Mouse (Mus musculus) liver, embryonic 15.5 days (tissue): ENCODE results near the gene Loxl3. TPM values are rescaled to one million over a fixed set of nuclear protein-coding genes. Genes with fewer than 3 reads are reported as not detected.
A peak's percentile ranks its signal among the peaks of the same experiment; 100 is the strongest.

Experiments
- ATAC-seq: fragments of 200-750 bp; cut with Nextera tagmentation; 2 replicates; pipeline ENCODE4 v1.8.0; 2017; ENCODE audit warnings: moderate number of reproducible peaks, mild to moderate bottlenecking, moderate library complexity; ENCODE audit not compliant: insufficient read depth
- H3K27ac ChIP-seq: fragments of 300-500 bp; sonication (generic); replicated peaks from 2 replicates; pipeline ENCODE4 v1.5.1; 2015; ENCODE audit warnings: mild to moderate bottlenecking, inconsistent platforms
- H3K27me3 ChIP-seq: fragments of 300-500 bp; sonication (generic); 2 replicates; pipeline ENCODE4 v1.6.1; 2015; ENCODE audit warnings: mild to moderate bottlenecking, inconsistent platforms
- H3K36me3 ChIP-seq: fragments of 300-500 bp; sonication (generic); replicated peaks from 2 replicates; pipeline ENCODE4 v1.6.1; 2015; ENCODE audit warnings: moderate library complexity, mild to moderate bottlenecking, inconsistent platforms
- H3K4me1 ChIP-seq: fragments of 300-500 bp; sonication (generic); replicated peaks from 2 replicates; pipeline ENCODE4 v1.6.1; 2015; ENCODE audit warnings: inconsistent platforms
- H3K4me2 ChIP-seq: fragments of 300-500 bp; sonication (generic); 2 replicates; pipeline ENCODE4 v1.6.1; 2015; ENCODE audit warnings: moderate library complexity, mild to moderate bottlenecking, inconsistent platforms
- H3K4me3 ChIP-seq: fragments of 300-500 bp; sonication (generic); replicated peaks from 2 replicates; pipeline ENCODE4 v1.5.1; 2015; ENCODE audit warnings: mild to moderate bottlenecking, inconsistent platforms
- H3K9ac ChIP-seq: fragments of 300-500 bp; sonication (generic); 2 replicates; pipeline ENCODE4 v1.6.1; 2015; ENCODE audit warnings: moderate library complexity, mild to moderate bottlenecking, inconsistent platforms
- H3K9me3 ChIP-seq: fragments of 300-500 bp; sonication (generic); replicated peaks from 2 replicates; pipeline ENCODE4 v1.6.1; 2016; ENCODE audit warnings: inconsistent platforms
- WGBS: fragments of 180-500 bp; shearing (Covaris S2); methylation state at CpG from one replicate; pipeline ENCODE4 v1.1.7; 2015; ENCODE audit warnings: mixed read lengths; ENCODE audit not compliant: insufficient replicate concordance; 5-methylcytosine and 5-hydroxymethylcytosine counted together
- polyA plus RNA-seq: library from polyadenylated mRNA; unstranded; fragments of >200 nt; fragmentation: Nextera tagmentation; extraction: Ambion mirVana; gene quantifications from 2 replicates; pipeline ENCODE4 v1.2.1, GENCODE M21; 2015

Gene Loxl3
- polyA plus RNA-seq, 1 experiment from 2014 or later = 2.1 TPM

DNA sequence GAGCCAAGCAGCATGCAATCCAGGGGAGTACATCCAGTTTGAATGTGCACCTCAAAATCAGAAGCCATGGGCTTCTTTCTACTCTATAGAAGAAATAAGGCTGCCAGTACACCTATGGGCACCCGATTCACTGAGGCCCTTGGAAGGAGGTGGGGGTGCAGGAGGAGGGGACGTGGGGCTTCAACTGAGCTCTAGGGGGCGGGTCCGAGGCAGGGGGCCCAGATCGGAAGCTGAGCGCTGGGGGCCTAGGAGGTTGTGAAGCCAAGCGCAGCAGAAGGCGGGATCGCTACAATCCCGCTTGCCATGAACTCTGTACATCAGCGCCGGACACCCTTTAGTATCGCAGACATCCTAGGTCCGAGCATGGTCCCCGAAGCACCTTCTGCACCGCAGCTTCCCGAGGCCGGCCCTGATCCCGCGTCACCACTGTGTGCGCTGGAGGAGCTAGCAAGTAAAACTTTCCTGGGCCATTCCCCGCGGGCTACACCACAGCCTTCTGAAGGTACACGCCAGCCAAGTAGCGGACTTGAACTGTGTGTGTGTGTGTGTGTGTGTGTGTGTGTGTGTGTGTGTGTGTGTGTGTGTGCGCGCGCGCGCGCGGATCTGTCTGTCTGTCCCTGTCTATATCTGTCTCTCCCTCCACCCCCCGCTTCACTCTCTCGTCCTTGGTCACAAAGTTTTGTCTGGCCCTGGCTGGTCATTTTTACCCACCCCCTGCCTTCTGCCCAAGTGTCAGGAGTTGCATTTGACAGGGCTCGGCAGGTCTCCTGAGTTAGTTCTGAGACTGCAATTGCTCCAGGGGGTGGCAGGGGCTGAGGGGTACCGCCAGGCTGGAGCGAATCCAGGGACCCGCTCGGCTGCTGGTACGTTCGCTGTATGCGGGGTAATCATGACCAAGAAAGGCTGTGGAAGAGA is 52.4 kb downstream of the Loxl3 start, which contains the start of gene Lbx2:
TSS of gene Lbx2 (plus strand) at position 247 of the 915 bp plus-strand sequence.
- Histone ChIP-seq H3K4me2 (peak within 1 kb of the TSS; percentile 44), H3K4me3 (0 out of 2 replicates have a peak within 1 kb of the TSS, but pooled peaks have one; percentile 17), H3K4me1 (peaks cover 12% of the 10 kb centered on the region; the same call in 1 of the 2 replicates), H3K9ac (no peak within 1 kb of the TSS), H3K9me3 (no peaks in the 10 kb centered on the region), H3K36me3 (peaks cover 6% of the 10 kb centered on the region; the same call in 1 of the 2 replicates), H3K27ac (no peak within 1 kb of the TSS), H3K27me3 (peaks cover 92% of the 10 kb centered on the region)
- WGBS = 4% methylated on average over 42 of the region's 42 CpGs
- ATAC-seq = no peak

- Histone ChIP-seq H3K4me1 (peaks cover 12% of the 10 kb centered on the region; the same call in 1 of the 2 replicates), H3K36me3 (no peaks in the 10 kb centered on the region), H3K4me2 (peak overlapping the region; percentile 44), H3K27ac (no peak overlapping the region), H3K9me3 (no peaks in the 10 kb centered on the region), H3K4me3 (peak overlapping the region; percentile 17; the same call in 1 of the 2 replicates), H3K27me3 (peaks cover 98% of the 10 kb centered on the region), H3K9ac (no peak overlapping the region)
- no peak for ATAC-seq
- WGBS = 4% methylated on average over 47 of the region's 47 CpGs
Observed at GRCm38 (mm10) chr6:83087205-83087925, 53.4 kb downstream of the Loxl3 start.

- peaks cover 12% of the 10 kb centered on the region; the same call in 1 of the 2 replicates for H3K4me1 ChIP-seq
- no peak for ATAC-seq
- H3K9ac ChIP-seq = no peak overlapping the region
- no peaks in the 10 kb centered on the region for H3K9me3 ChIP-seq
- WGBS = 16% methylated on average over 9 of the region's 9 CpGs
- H3K27me3 ChIP-seq = peaks cover 98% of the 10 kb centered on the region
- H3K36me3 ChIP-seq = no peaks in the 10 kb centered on the region
- H3K4me2 ChIP-seq = peak overlapping the region; percentile 44; the same call in 1 of the 2 replicates
- no peak overlapping the region for H3K27ac ChIP-seq
- H3K4me3 ChIP-seq = peak overlapping the region; percentile 17; the same call in 1 of the 2 replicates
Observed at GRCm38 (mm10) chr6:83087926-83088260, 53.9 kb downstream of the Loxl3 start.

- Histone ChIP-seq H3K4me3 (no peak overlapping the region), H3K9ac (no peak overlapping the region), H3K9me3 (no peaks in the 10 kb centered on the region), H3K27me3 (peaks cover 84% of the 10 kb centered on the region), H3K4me1 (peaks cover 3% of the 10 kb centered on the region; the same call in 1 of the 2 replicates), H3K4me2 (no peak overlapping the region), H3K27ac (no peak overlapping the region), H3K36me3 (no peaks in the 10 kb centered on the region)
- 15% methylated on average over 6 of the region's 6 CpGs for WGBS
- no peak for ATAC-seq
Observed at GRCm38 (mm10) chr6:83092416-83093127, 58.6 kb downstream of the Loxl3 start.

DNA sequence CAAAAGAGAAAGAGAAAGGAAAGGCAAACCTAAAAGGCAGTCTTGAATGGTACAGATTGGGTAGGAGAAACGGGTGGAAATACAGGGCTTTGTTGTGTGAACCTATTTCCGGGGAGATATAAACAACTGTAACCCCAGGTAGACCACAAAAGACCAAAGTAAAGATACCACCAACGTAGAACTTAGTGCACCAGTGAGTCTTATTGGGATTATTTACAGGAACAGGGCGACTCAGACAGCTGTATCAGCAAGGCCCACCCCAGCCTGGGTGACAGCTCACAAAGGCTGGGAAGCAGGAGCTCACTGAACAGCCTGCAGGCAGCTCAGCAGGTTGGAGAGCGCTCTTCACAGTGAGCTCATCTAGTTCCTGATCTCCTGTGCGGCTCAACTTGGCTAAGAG is 62.0 kb downstream of the Loxl3 start:
- 37% methylated on average over 6 of the region's 6 CpGs for WGBS
- ATAC-seq = no peak
- H3K27me3 ChIP-seq = peaks cover 67% of the 10 kb centered on the region
- H3K9ac ChIP-seq = no peak overlapping the region
- no peak overlapping the region for H3K4me2 ChIP-seq
- peaks cover 4% of the 10 kb centered on the region for H3K4me1 ChIP-seq
- H3K4me3 ChIP-seq = no peak overlapping the region
- no peaks in the 10 kb centered on the region for H3K36me3 ChIP-seq
- H3K27ac ChIP-seq = no peak overlapping the region
- no peaks in the 10 kb centered on the region for H3K9me3 ChIP-seq

DNA sequence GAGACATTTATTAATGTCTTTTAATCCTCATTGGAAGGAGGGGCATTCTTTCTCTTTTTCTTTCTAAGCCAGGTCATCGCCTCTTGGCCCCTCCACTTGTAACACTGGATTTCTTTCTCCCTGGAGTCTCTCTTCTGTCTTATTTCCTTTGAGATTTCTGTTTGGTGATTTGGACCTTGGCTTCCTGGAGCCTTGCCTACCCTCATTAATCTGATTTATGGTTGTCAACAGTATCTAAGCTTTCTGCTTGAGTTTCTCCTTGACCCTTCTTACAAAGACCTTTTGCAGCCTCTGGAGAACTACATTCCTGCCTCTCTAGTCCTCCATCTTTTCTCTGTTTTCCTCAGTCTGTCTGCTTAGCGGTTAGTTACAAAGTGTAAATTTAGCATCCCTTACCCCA is 64.4 kb downstream of the Loxl3 start:
- no peak overlapping the region for H3K27ac ChIP-seq
- WGBS = 70% methylated on average over 2 of the region's 2 CpGs
- H3K36me3 ChIP-seq = peaks cover 1% of the 10 kb centered on the region; the same call in 1 of the 2 replicates
- H3K27me3 ChIP-seq = peaks cover 46% of the 10 kb centered on the region
- H3K9ac ChIP-seq = no peak overlapping the region
- peaks cover 26% of the 10 kb centered on the region for H3K4me1 ChIP-seq
- no peak overlapping the region for H3K4me2 ChIP-seq
- no peaks in the 10 kb centered on the region for H3K9me3 ChIP-seq
- no peak overlapping the region for H3K4me3 ChIP-seq
- ATAC-seq = no peak

GRCm38 (mm10) chr6:83101316-83101687 is 67.3 kb downstream of the Loxl3 start, which contains the start of the genes Ccdc142 and Gm42688:
TSS of gene Ccdc142 (plus strand) at chr6:83101601.
TSS of gene Gm42688 (plus strand) at chr6:83101617.
- peak within 1 kb of the TSS; percentile 81 for H3K27ac ChIP-seq
- H3K9ac ChIP-seq = peak within 1 kb of the TSS; percentile 78
- H3K4me3 ChIP-seq = peak within 1 kb of the TSS; percentile 73
- no peaks in the 10 kb centered on the region for H3K9me3 ChIP-seq
- H3K4me1 ChIP-seq = peaks cover 29% of the 10 kb centered on the region
- peak within 1 kb of the TSS; percentile 100 for H3K4me2 ChIP-seq
- H3K27me3 ChIP-seq = peaks cover 26% of the 10 kb centered on the region
- H3K36me3 ChIP-seq = peaks cover 11% of the 10 kb centered on the region; the same call in 1 of the 2 replicates
- WGBS = 1% methylated on average over 25 of the region's 25 CpGs
- peak; percentile 79 for ATAC-seq

GRCm38 (mm10) chr6:83101688-83102556 is 67.9 kb downstream of the Loxl3 start:
- H3K27me3 ChIP-seq = peaks cover 23% of the 10 kb centered on the region
- whole genome bisulfite sequencing = under 1% methylated on average over 74 of the region's 74 CpGs
- peak; percentile 76 for ATAC-seq
- peak overlapping the region; percentile 78 for H3K9ac ChIP-seq
- H3K27ac ChIP-seq = peak overlapping the region; percentile 81
- H3K4me2 ChIP-seq = peak overlapping the region; percentile 100
- peak overlapping the region; percentile 73 for H3K4me3 ChIP-seq
- H3K36me3 ChIP-seq = peaks cover 15% of the 10 kb centered on the region; the same call in 1 of the 2 replicates
- H3K4me1 ChIP-seq = peaks cover 29% of the 10 kb centered on the region
- H3K9me3 ChIP-seq = no peaks in the 10 kb centered on the region
